Mouse (Mus musculus): ENCODE results near the gene Mical2.

DNA sequence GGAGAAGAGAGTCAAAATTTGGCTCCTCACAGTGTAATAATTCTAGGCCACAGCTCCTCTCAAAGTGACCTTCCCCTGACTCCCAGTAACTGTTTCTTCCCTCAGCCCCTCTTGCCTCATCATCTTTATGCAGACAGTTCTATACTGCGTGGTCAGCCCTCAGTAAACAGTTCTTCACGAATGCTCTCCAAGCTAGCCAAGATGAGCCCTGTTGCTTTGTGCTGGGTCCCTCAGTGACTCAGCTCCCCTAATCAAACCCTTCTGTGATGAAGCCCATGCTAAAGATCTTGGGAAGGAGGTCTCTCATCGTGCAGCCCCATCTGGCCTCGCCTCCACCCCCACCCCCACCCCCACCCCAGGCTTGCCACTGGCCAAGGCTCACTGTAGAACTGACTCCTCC, 24.9 kb upstream of the Mical2 start:
- TF ChIP-seq EP300 (IDR thresholded peaks at IDR 0.05; ENCODE audit: insufficient read depth, low read depth, low read length) (no peak), CTCF (IDR thresholded peaks at IDR 0.05) (no peak)
